Mouse (Mus musculus): Measurements from ENCODE around the gene Il20.

DNA sequence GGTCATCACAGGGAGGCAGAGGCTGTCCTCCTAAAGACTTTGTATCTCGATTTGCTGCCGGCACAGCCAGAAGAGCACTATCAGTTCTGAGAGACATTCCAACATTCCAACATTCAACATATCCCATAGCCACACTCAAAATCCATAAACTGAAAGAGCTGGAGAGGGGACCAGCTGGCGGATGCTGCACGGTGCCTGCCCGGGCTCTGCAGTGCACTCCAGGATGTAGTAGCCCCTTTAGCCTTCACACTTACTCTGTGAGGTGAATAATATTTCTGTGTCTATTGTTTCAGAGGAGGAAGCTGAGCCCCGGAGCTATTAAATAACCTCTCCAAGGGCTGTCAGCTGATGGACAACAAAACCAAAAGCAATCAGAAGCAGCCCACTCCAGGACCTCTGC lies 35.7 kb upstream of the Il20 start:
- no peak for TF ChIP-seq CTCF (IDR thresholded peaks at IDR 0.05)
- TF ChIP-seq POLR2A (IDR thresholded peaks at IDR 0.05; ENCODE audit: insufficient read depth, low read depth, low read length) = no peak
- TF ChIP-seq EP300 (IDR thresholded peaks at IDR 0.05; ENCODE audit: insufficient read depth, low read depth, low read length) = no peak

Measured in heart, adult 2 months (tissue).